Mouse (Mus musculus) forebrain, embryonic 16.5 days (tissue): ENCODE data around the gene Fam166a. TPM values are rescaled to one million over a fixed set of nuclear protein-coding genes. Genes with fewer than 3 reads are reported as not detected.

ENCODE experiments used
- ATAC-seq: fragments of 200-750 bp; cut with Nextera tagmentation; 2 replicates; pipeline ENCODE4 v1.8.0; 2017; ENCODE audit warnings: mild to moderate bottlenecking, moderate library complexity
- H3K27ac ChIP-seq: fragments of 300-500 bp; sonication (generic); 2 replicates; pipeline ENCODE4 v1.5.1; 2014; ENCODE audit warnings: low read length, control low read depth
- H3K27me3 ChIP-seq: fragments of 300-500 bp; sonication (generic); replicated peaks from 2 replicates; pipeline ENCODE4 v1.6.1; 2014; ENCODE audit warnings: low read length; ENCODE audit not compliant: control insufficient read depth, insufficient read depth
- H3K36me3 ChIP-seq: fragments of 300-500 bp; sonication (generic); 2 replicates; pipeline ENCODE4 v1.6.1; 2014; ENCODE audit not compliant: control insufficient read depth, insufficient read depth
- H3K4me1 ChIP-seq: fragments of 300-500 bp; sonication (generic); replicated peaks from 2 replicates; pipeline ENCODE4 v1.6.1; 2014; ENCODE audit warnings: low read length; ENCODE audit not compliant: control insufficient read depth, insufficient read depth
- H3K4me2 ChIP-seq: fragments of 300-500 bp; sonication (generic); 2 replicates; pipeline ENCODE4 v1.6.1; 2014; ENCODE audit warnings: mild to moderate bottlenecking, low read length, control low read depth
- H3K4me3 ChIP-seq: fragments of 300-500 bp; sonication (generic); replicated peaks from 2 replicates; pipeline ENCODE4 v1.5.1; 2014; ENCODE audit warnings: mild to moderate bottlenecking, low read length, control low read depth
- H3K9ac ChIP-seq: fragments of 300-500 bp; sonication (generic); replicated peaks from 2 replicates; pipeline ENCODE4 v1.6.1; 2014; ENCODE audit warnings: low read depth, low read length, control low read depth
- H3K9me3 ChIP-seq: fragments of 300-500 bp; sonication (generic); 2 replicates; pipeline ENCODE4 v1.6.1; 2016; ENCODE audit warnings: low read length; ENCODE audit not compliant: control insufficient read depth
- WGBS: fragments of 180-500 bp; shearing (Covaris S2); extraction: QIAGEN DNeasy Blood & Tissue Kit; methylation state at CpG from one replicate; pipeline ENCODE4 v1.1.7; 2014; 5-methylcytosine and 5-hydroxymethylcytosine counted together
- polyA plus RNA-seq: library from polyadenylated mRNA; unstranded; fragments of >200 nt; fragmentation: Nextera tagmentation; extraction: Ambion mirVana; gene quantifications from 2 replicates; pipeline ENCODE4 v1.2.1, GENCODE M21; 2015

The Fam166a gene
- polyA plus RNA-seq, 1 experiment from 2014 or later: not detected

- Histone ChIP-seq H3K27me3 (no peaks in the 10 kb centered on the region; the same call in 1 of the 2 replicates), H3K9ac (no peak overlapping the region), H3K9me3 (no peaks in the 10 kb centered on the region), H3K36me3 (no peaks in the 10 kb centered on the region), H3K4me1 (peaks cover 59% of the 10 kb centered on the region), H3K27ac (no peak overlapping the region; the same call in 1 of the 2 replicates), H3K4me3 (no peak overlapping the region), H3K4me2 (no peak overlapping the region)
- ATAC-seq: no peak
Measured at GRCm38 (mm10) chr2:25267241-25267640, 48.7 kb downstream of the Fam166a start.

GRCm38 (mm10) chr2:25267746-25268309 is 49.3 kb downstream of the Fam166a start:
- no peak overlapping the region for H3K9ac ChIP-seq
- no peak overlapping the region for H3K4me2 ChIP-seq
- H3K27ac ChIP-seq: no peak overlapping the region
- peaks cover 60% of the 10 kb centered on the region for H3K4me1 ChIP-seq
- H3K36me3 ChIP-seq: no peaks in the 10 kb centered on the region
- no peak for ATAC-seq
- no peak overlapping the region for H3K4me3 ChIP-seq
- no peaks in the 10 kb centered on the region; the same call in 1 of the 2 replicates for H3K27me3 ChIP-seq
- H3K9me3 ChIP-seq: no peaks in the 10 kb centered on the region
- WGBS: 73% methylated on average over 4 of the region's 4 CpGs

Other genes starting within 250 kb of the Fam166a start
- 143 and 150 TPM in 2 replicates for gene Mrpl41, start 243.6 kb upstream of the Fam166a start, polyA plus RNA-seq
- 4.4 and 4.5 TPM in 2 replicates for gene Pnpla7, start 242.7 kb upstream of the Fam166a start, polyA plus RNA-seq
- gene Nsmf, start 164.4 kb upstream of the Fam166a start, polyA plus RNA-seq: 186 and 223 TPM in 2 replicates
- gene Entpd8, start 138.4 kb upstream of the Fam166a start, polyA plus RNA-seq: not detected in 2 replicates
- not detected in 2 replicates for gene Noxa1, start 123.6 kb upstream of the Fam166a start, polyA plus RNA-seq
- gene Nrarp, start 38.0 kb upstream of the Fam166a start, polyA plus RNA-seq: 15.8 and 22.0 TPM in 2 replicates
- 0.85 and 1.6 TPM in 2 replicates for gene Tor4a, start 21.9 kb upstream of the Fam166a start, polyA plus RNA-seq
- 91.7 and 101 TPM in 2 replicates for gene Nelfb, start 7.3 kb upstream of the Fam166a start, polyA plus RNA-seq
- gene Stpg3, start 4.1 kb upstream of the Fam166a start, polyA plus RNA-seq: not detected in 2 replicates
- gene Tubb4b, start 6.0 kb downstream of the Fam166a start, polyA plus RNA-seq: 394 TPM in 2 replicates
- not detected in 2 replicates for gene Slc34a3, start 15.6 kb downstream of the Fam166a start, polyA plus RNA-seq
- not detected in 2 replicates for gene Rnf224, start 18.0 kb downstream of the Fam166a start, polyA plus RNA-seq
- 91.6 and 106 TPM in 2 replicates for gene Rnf208, start 23.5 kb downstream of the Fam166a start, polyA plus RNA-seq
- gene Cysrt1, start 23.7 kb downstream of the Fam166a start, polyA plus RNA-seq: 0.33 TPM in 1 of 2 replicates, not detected in the other
- 5.8 and 9.0 TPM in 2 replicates for gene AL732309.1, start 28.1 kb downstream of the Fam166a start, polyA plus RNA-seq
- gene Tmem203, start 36.7 kb downstream of the Fam166a start, polyA plus RNA-seq: 16.0 and 16.2 TPM in 2 replicates
- gene Tprn, start 43.9 kb downstream of the Fam166a start, polyA plus RNA-seq: 14.8 and 16.4 TPM in 2 replicates
- 199 and 204 TPM in 2 replicates for gene Ssna1, start 53.7 kb downstream of the Fam166a start, polyA plus RNA-seq
- gene Anapc2, start 53.7 kb downstream of the Fam166a start, polyA plus RNA-seq: 150 and 159 TPM in 2 replicates
- gene Tmem210, start 69.4 kb downstream of the Fam166a start, polyA plus RNA-seq: not detected in 2 replicates
- gene Lrrc26, start 71.2 kb downstream of the Fam166a start, polyA plus RNA-seq: 0.21 TPM in 1 of 2 replicates, not detected in the other
- gene Grin1, start 100.4 kb downstream of the Fam166a start, polyA plus RNA-seq: 19.0 and 29.4 TPM in 2 replicates
- 50.6 and 54.6 TPM in 2 replicates for gene Man1b1, start 113.6 kb downstream of the Fam166a start, polyA plus RNA-seq
- gene Dpp7, start 137.6 kb downstream of the Fam166a start, polyA plus RNA-seq: 21.5 and 26.9 TPM in 2 replicates
- 3.3 and 7.5 TPM in 2 replicates for gene Uap1l1, start 146.9 kb downstream of the Fam166a start, polyA plus RNA-seq
- 23.8 and 29.9 TPM in 2 replicates for gene Sapcd2, start 153.6 kb downstream of the Fam166a start, polyA plus RNA-seq
- gene Entpd2, start 177.1 kb downstream of the Fam166a start, polyA plus RNA-seq: 5.2 and 6.2 TPM in 2 replicates
- gene Npdc1, start 180.6 kb downstream of the Fam166a start, polyA plus RNA-seq: 384 and 515 TPM in 2 replicates
- 0.31 TPM in 1 of 2 replicates, not detected in the other for gene Fut7, start 204.5 kb downstream of the Fam166a start, polyA plus RNA-seq
- 12.2 and 14.9 TPM in 2 replicates for gene Abca2, start 210.0 kb downstream of the Fam166a start, polyA plus RNA-seq
- 2.4 and 4.6 TPM in 2 replicates for gene Clic3, start 238.1 kb downstream of the Fam166a start, polyA plus RNA-seq
- 89.2 and 108 TPM in 2 replicates for gene Paxx, start 242.3 kb downstream of the Fam166a start, polyA plus RNA-seq